Mouse (Mus musculus): ENCODE results near the gene Ttpal. TPM values are rescaled to one million over a fixed set of nuclear protein-coding genes. Genes with fewer than 3 reads are reported as not detected.
A peak's percentile ranks its signal among the peaks of the same experiment; 100 is the strongest.

Gene Ttpal
- polyA plus RNA-seq, 1 experiment from 2014 or later = 45.3 TPM

GRCm38 (mm10) chr2:163637655-163638266 lies 35.6 kb downstream of the Ttpal start:
- no peaks in the 10 kb centered on the region for H3K36me3 ChIP-seq (replicated peaks; ENCODE audit: control insufficient read depth, insufficient read depth, low read depth, low read length)
- 62% methylated on average over 5 of the region's 5 CpGs for WGBS
- DNase-seq (ENCODE audit: low spot score) = no peak
- no peak overlapping the region for H3K27ac ChIP-seq (replicated peaks; ENCODE audit: low read depth, low read length)
- H3K4me1 ChIP-seq (ENCODE audit: control insufficient read depth, insufficient read depth, low read length) = no peaks in the 10 kb centered on the region
- H3K27me3 ChIP-seq (ENCODE audit: control insufficient read depth, insufficient read depth, low read length) = no peaks in the 10 kb centered on the region
- H3K4me2 ChIP-seq (ENCODE audit: low read depth, low read length) = no peak overlapping the region
- no peak overlapping the region for H3K4me3 ChIP-seq (ENCODE audit: low read depth, low read length)
- no peak for ATAC-seq (replicated peaks; ENCODE audit: insufficient number of reproducible peaks, low FRiP score, low TSS enrichment, low read depth)
- H3K9ac ChIP-seq (replicated peaks; ENCODE audit: low read length) = no peak overlapping the region
- H3K9me3 ChIP-seq (replicated peaks; ENCODE audit: control insufficient read depth, low read length) = no peaks in the 10 kb centered on the region

- Histone ChIP-seq H3K4me2 (ENCODE audit: low read depth, low read length) (no peak overlapping the region), H3K9me3 (replicated peaks; ENCODE audit: control insufficient read depth, low read length) (no peaks in the 10 kb centered on the region), H3K9ac (replicated peaks; ENCODE audit: low read length) (no peak overlapping the region), H3K27me3 (ENCODE audit: control insufficient read depth, insufficient read depth, low read length) (no peaks in the 10 kb centered on the region), H3K4me1 (ENCODE audit: control insufficient read depth, insufficient read depth, low read length) (no peaks in the 10 kb centered on the region), H3K27ac (replicated peaks; ENCODE audit: low read depth, low read length) (no peak overlapping the region), H3K36me3 (replicated peaks; ENCODE audit: control insufficient read depth, insufficient read depth, low read depth, low read length) (no peaks in the 10 kb centered on the region), H3K4me3 (ENCODE audit: low read depth, low read length) (no peak overlapping the region)
- DNase-seq (ENCODE audit: low spot score) (no peak), ATAC-seq (replicated peaks; ENCODE audit: insufficient number of reproducible peaks, low FRiP score, low TSS enrichment, low read depth) (no peak)
- 83% methylated on average over 3 of the region's 3 CpGs for WGBS
Measured at GRCm38 (mm10) chr2:163640493-163640892, 38.4 kb downstream of the Ttpal start.

DNA sequence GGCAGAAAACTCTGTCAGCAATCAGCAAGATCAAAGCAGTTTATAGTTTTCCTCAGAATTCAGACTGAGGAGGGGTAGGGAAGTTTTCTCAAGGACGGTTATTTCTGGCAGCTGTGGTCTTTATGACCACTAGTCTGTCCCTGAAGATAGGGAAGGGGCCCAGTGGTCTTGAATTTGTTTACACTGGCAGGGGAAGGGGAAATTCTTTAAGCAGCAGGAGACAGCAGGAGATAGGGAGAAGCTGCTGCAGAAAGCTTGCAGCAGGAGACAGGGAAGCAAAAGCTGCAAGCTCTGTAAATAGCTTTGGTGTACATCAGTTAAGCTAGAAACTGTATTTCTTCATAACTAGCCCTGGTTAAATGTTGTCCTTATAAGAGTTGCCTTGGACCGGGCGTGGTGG lies 39.6 kb downstream of the Ttpal start:
- WGBS = 90% methylated on average over 3 of the region's 3 CpGs
- Histone ChIP-seq H3K4me3 (ENCODE audit: low read depth, low read length) (no peak overlapping the region), H3K36me3 (replicated peaks; ENCODE audit: control insufficient read depth, insufficient read depth, low read depth, low read length) (no peaks in the 10 kb centered on the region), H3K4me1 (ENCODE audit: control insufficient read depth, insufficient read depth, low read length) (no peaks in the 10 kb centered on the region), H3K27me3 (ENCODE audit: control insufficient read depth, insufficient read depth, low read length) (no peaks in the 10 kb centered on the region), H3K27ac (replicated peaks; ENCODE audit: low read depth, low read length) (no peak overlapping the region), H3K9ac (replicated peaks; ENCODE audit: low read length) (no peak overlapping the region), H3K9me3 (replicated peaks; ENCODE audit: control insufficient read depth, low read length) (no peaks in the 10 kb centered on the region), H3K4me2 (ENCODE audit: low read depth, low read length) (no peak overlapping the region)
- DNase-seq (ENCODE audit: low spot score) (no peak), ATAC-seq (replicated peaks; ENCODE audit: insufficient number of reproducible peaks, low FRiP score, low TSS enrichment, low read depth) (no peak)

DNA sequence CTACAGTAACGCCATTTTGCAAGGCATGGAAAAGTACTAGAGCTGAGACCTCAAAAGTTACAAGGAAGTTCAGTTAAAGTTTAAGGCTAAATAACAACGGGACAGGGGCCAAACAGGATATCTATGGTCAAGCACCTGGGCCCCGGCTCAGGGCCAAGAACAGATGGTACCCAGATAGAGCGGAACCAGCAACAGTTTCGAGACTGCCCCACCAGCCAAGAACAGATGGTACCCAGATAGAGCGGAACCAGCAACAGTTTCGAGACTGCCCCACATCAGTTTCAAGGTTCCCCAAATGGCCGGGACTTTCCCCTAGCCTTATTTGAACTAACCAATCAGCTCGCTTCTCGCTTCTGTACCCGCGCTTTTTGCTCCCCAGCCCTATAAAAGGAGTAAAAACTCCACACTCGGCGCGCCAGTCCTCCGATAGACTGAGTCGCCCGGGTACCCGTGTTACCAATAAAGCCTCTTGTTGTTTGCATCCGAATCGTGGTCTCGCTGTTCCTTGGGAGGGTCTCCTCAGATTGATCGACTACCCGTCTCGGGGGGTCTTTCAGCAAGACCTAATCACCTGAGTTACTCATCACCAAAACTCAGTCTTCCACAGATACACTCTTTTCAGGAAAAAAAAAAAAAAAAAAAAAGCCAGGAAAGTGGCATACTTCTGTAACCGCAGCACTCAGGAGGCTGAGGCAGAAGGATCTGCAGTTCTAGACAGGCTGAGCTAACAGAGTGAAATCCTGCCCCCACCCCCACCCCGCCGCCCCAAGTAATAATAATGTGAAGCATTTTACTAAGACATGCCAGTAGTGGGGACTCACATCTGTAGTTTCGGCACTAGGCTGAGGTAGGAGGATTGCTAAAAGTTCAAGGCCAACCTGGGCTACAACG lies 40.8 kb downstream of the Ttpal start:
- no peak overlapping the region for H3K27ac ChIP-seq (replicated peaks; ENCODE audit: low read depth, low read length)
- 94% methylated on average over 30 of the region's 30 CpGs for WGBS
- H3K4me1 ChIP-seq (ENCODE audit: control insufficient read depth, insufficient read depth, low read length) = no peaks in the 10 kb centered on the region
- no peak overlapping the region for H3K4me3 ChIP-seq (ENCODE audit: low read depth, low read length)
- no peak for DNase-seq (ENCODE audit: low spot score)
- no peaks in the 10 kb centered on the region for H3K9me3 ChIP-seq (replicated peaks; ENCODE audit: control insufficient read depth, low read length)
- ATAC-seq (replicated peaks; ENCODE audit: insufficient number of reproducible peaks, low FRiP score, low TSS enrichment, low read depth) = no peak
- no peak overlapping the region for H3K4me2 ChIP-seq (ENCODE audit: low read depth, low read length)
- no peak overlapping the region for H3K9ac ChIP-seq (replicated peaks; ENCODE audit: low read length)
- H3K36me3 ChIP-seq (replicated peaks; ENCODE audit: control insufficient read depth, insufficient read depth, low read depth, low read length) = no peaks in the 10 kb centered on the region
- no peaks in the 10 kb centered on the region for H3K27me3 ChIP-seq (ENCODE audit: control insufficient read depth, insufficient read depth, low read length)

DNA sequence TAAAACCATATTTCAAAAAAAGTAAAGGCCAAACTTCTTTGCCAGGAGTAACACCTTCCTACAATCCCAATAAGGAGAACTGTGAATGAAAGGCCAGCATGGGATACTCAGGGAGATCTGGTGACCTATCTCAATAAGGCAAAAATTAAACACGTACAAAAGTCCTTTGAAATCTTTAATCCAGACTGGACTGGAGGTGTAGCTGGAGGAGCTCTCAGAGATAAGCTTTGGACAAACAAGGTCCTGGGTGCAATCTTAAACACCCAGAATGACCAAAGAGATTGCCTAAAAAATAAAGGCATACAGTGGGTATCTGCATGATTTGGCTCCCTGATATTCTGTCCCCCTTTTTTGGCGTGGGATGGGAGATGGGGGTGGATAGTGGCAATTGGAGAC lies 41.5 kb downstream of the Ttpal start:
- H3K27me3 ChIP-seq (ENCODE audit: control insufficient read depth, insufficient read depth, low read length) = no peaks in the 10 kb centered on the region
- no peaks in the 10 kb centered on the region for H3K9me3 ChIP-seq (replicated peaks; ENCODE audit: control insufficient read depth, low read length)
- H3K9ac ChIP-seq (replicated peaks; ENCODE audit: low read length) = no peak overlapping the region; the same call in 1 of the 2 replicates
- no peaks in the 10 kb centered on the region for H3K36me3 ChIP-seq (replicated peaks; ENCODE audit: control insufficient read depth, insufficient read depth, low read depth, low read length)
- 84% methylated on average over 2 of the region's 2 CpGs for WGBS
- ATAC-seq (replicated peaks; ENCODE audit: insufficient number of reproducible peaks, low FRiP score, low TSS enrichment, low read depth) (no peak), DNase-seq (ENCODE audit: low spot score) (no peak)
- peak overlapping the region; percentile 46 for H3K4me2 ChIP-seq (ENCODE audit: low read depth, low read length)
- no peaks in the 10 kb centered on the region for H3K4me1 ChIP-seq (ENCODE audit: control insufficient read depth, insufficient read depth, low read length)
- H3K27ac ChIP-seq (replicated peaks; ENCODE audit: low read depth, low read length) = no peak overlapping the region
- peak overlapping the region; percentile 68; the same call in 1 of the 2 replicates for H3K4me3 ChIP-seq (ENCODE audit: low read depth, low read length)

DNA sequence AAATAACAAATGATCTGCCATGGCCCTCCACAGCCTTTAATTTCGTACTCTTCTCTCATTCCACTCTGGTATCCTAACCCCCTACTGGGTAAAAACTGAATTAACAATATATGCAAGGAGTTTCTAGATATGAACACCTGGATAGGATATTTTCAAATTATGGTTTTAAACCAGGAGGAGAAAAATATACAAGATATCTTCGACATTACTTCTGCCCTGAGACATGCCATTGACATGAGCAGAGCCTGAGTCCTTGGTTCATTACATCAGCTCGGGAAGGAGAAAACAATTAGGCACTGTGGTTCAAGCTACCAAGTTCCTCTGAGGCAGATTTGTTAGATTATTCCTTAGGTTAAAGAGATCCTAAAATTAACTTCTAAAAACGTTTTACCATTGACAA lies 41.9 kb downstream of the Ttpal start:
- Histone ChIP-seq H3K4me3 (ENCODE audit: low read depth, low read length) (peak overlapping the region; percentile 68), H3K36me3 (replicated peaks; ENCODE audit: control insufficient read depth, insufficient read depth, low read depth, low read length) (no peaks in the 10 kb centered on the region), H3K9me3 (replicated peaks; ENCODE audit: control insufficient read depth, low read length) (no peaks in the 10 kb centered on the region), H3K27me3 (ENCODE audit: control insufficient read depth, insufficient read depth, low read length) (no peaks in the 10 kb centered on the region), H3K4me2 (ENCODE audit: low read depth, low read length) (peak overlapping the region; percentile 46), H3K9ac (replicated peaks; ENCODE audit: low read length) (peak overlapping the region; percentile 77), H3K27ac (replicated peaks; ENCODE audit: low read depth, low read length) (peak overlapping the region; percentile 95; the same call in 1 of the 2 replicates), H3K4me1 (ENCODE audit: control insufficient read depth, insufficient read depth, low read length) (no peaks in the 10 kb centered on the region)
- no peak for DNase-seq (ENCODE audit: low spot score)
- WGBS = 9% methylated on average over 4 of the region's 4 CpGs
- no peak for ATAC-seq (replicated peaks; ENCODE audit: insufficient number of reproducible peaks, low FRiP score, low TSS enrichment, low read depth)

DNA sequence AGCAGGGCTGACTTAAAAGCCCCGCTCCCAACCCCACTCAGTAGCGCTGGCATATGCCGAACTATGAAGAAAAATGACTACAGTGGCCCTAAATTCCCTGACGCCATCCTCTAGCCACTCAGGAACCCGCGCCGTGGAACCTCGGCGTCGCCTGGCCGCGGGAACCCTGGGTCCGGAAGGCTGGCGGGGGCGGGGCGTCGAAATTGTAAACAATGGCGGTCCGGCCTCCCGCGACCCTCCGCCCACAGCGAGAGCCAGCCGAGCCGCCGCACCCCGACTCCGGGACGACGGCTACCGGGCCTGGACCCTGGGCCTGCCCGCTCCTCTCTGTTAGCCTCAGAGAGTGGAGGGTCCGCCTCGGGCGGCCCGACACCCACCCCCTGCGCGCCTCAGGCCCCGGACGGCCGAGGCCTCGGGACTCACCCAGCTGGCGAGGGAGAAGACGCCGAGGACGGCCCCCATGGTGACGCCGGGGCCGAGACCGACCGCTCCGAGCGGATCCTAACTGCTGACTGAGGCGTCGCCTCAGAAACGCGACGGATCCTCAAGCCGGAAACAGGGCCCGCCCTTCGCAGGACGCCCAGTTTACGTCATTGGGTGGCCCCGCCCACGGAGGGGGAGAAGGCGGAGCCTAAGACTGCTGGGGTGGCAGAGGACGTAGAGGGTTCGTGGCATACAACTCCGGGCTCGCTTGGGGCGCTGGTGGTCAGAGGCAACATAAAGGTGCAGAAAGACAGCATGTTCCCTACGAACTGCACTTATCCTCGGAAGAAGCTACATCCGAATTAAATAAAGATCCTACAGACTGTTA lies 42.7 kb downstream of the Ttpal start, which contains the start of gene Serinc3:
TSS of gene Serinc3 (minus strand) at position 557 of the 811 bp plus-strand sequence.
- WGBS = under 1% methylated on average over 74 of the region's 74 CpGs
- Histone ChIP-seq H3K4me2 (ENCODE audit: low read depth, low read length) (peak within 1 kb of the TSS; percentile 46), H3K27me3 (ENCODE audit: control insufficient read depth, insufficient read depth, low read length) (no peaks in the 10 kb centered on the region), H3K4me1 (ENCODE audit: control insufficient read depth, insufficient read depth, low read length) (no peaks in the 10 kb centered on the region), H3K27ac (replicated peaks; ENCODE audit: low read depth, low read length) (peak within 1 kb of the TSS; percentile 95), H3K36me3 (replicated peaks; ENCODE audit: control insufficient read depth, insufficient read depth, low read depth, low read length) (no peaks in the 10 kb centered on the region), H3K9ac (replicated peaks; ENCODE audit: low read length) (peak within 1 kb of the TSS; percentile 77), H3K4me3 (ENCODE audit: low read depth, low read length) (peak within 1 kb of the TSS; percentile 68), H3K9me3 (replicated peaks; ENCODE audit: control insufficient read depth, low read length) (no peaks in the 10 kb centered on the region)
- peak; percentile 99 for DNase-seq (ENCODE audit: low spot score)
- ATAC-seq (replicated peaks; ENCODE audit: insufficient number of reproducible peaks, low FRiP score, low TSS enrichment, low read depth) = peak; percentile 96
